Mouse (Mus musculus): ENCODE measurements around the gene Ankle1. TPM values are rescaled to one million over a fixed set of nuclear protein-coding genes. Genes with fewer than 3 reads are reported as not detected.
"Not testable (repeated sequence)": the region's sequence is repeated elsewhere in the genome, so short reads cannot be mapped to it uniquely, and the experiment has no call there.

Gene Ankle1
- total RNA-seq, 2 experiments from 2014 or later = 0.29 to 0.38 TPM

DNA sequence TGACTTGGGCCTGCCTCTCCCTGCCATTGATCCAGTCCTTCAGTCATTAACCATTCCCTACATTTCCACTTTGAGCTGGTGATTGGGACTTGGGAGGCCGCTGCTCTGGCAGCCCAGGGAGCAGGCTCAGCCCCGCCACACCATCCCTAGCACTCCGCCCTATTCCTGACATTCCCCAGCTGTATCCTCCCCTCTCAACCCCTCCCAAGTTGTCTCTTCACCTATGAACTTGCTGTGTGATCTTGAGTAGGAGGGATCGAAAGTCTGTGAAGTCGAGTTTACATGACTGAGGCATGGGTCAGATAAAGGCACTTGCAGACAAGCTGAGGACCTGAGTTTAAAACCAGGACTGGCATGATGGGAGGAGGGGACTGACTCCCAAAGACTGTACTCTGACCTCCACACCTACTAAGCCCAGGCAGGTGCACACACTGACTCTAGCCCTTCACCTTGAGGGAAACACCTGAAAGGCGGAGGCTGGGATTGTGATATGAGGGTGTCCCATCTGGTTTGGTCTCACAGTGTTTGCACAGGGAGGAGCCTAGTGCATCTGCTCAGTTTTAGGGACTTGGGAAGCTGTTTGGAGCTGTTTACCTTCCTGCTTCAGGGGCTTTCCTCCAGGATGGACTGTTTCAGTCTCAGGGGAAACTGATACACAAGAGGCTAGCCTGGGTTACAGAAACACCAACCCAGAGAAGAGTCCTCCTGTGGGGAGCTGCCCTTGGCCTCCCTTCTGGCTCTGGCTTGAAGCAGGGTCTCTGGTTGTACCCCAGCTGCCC is 2.5 kb upstream of the Ankle1 start:
- no peak for DNase-seq (ENCODE audit: low spot score in 2 of 2)
- intact Hi-C loops (cut with DNase I) = no loop called here

- intact Hi-C loops (cut with DNase I) = no loop called here
Measured at GRCm38 (mm10) chr8:71404011-71404410, 1.8 kb upstream of the Ankle1 start.

GRCm38 (mm10) chr8:71404951-71405351 is 859 bp upstream of the Ankle1 start:
- intact Hi-C loops (cut with DNase I) = no loop called here
- DNase-seq (ENCODE audit: low spot score in 2 of 2) = no peak

More at GRCm38 (mm10) chr8:71404011-71404410, 1.8 kb upstream of the Ankle1 start:
- no peak for DNase-seq (ENCODE audit: low spot score in 2 of 2)

- DNase-seq (ENCODE audit: low spot score in 2 of 2) = no peak
- intact Hi-C loops (cut with DNase I) = no loop called here
Measured at GRCm38 (mm10) chr8:71406099-71407015, 547 bp downstream of the Ankle1 start.

DNA sequence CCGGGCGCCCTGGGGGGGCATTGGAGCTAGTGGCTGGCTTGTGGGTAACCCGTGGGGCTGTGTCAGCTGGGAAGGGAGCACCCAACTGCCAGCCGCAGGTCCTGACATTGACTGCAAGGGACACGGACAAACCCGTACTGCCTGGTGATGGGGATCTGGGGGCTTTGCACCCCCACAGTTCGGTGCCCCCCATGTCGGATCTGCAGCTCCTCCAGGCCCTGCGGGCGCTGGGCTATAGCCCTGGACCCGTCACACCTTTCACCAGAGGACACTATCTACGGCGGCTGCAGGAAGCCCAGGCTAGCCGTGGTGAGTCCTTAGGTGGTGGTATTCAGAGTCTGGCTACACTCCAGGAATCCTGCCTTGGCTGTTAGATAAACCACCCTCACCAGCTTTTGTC is 1.6 kb downstream of the Ankle1 start:
- intact Hi-C loops (cut with DNase I) = no loop called here
- no peak for DNase-seq (ENCODE audit: low spot score in 2 of 2)

DNA sequence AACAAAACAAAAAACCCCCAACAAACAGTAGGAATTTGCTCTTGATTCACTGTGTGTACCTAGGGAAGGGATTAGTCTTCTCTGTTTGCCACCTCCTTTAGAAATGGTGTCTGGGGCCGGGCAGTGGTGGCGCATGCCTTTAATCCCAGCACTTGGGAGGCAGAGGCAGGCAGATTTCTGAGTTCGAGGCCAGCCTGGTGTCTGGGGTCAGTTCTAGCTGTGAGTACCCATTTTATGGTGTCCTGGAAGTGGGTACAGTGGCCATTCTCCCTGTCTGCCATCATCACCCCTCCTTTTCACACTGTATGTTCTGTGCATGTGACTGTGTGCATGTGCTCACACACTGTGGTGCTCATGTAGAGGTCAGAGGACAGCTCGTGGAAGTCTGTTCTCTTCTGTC is 2.4 kb downstream of the Ankle1 start:
- intact Hi-C loops (cut with DNase I) = no loop called here
- no peak for DNase-seq (ENCODE audit: low spot score in 2 of 2)

DNA sequence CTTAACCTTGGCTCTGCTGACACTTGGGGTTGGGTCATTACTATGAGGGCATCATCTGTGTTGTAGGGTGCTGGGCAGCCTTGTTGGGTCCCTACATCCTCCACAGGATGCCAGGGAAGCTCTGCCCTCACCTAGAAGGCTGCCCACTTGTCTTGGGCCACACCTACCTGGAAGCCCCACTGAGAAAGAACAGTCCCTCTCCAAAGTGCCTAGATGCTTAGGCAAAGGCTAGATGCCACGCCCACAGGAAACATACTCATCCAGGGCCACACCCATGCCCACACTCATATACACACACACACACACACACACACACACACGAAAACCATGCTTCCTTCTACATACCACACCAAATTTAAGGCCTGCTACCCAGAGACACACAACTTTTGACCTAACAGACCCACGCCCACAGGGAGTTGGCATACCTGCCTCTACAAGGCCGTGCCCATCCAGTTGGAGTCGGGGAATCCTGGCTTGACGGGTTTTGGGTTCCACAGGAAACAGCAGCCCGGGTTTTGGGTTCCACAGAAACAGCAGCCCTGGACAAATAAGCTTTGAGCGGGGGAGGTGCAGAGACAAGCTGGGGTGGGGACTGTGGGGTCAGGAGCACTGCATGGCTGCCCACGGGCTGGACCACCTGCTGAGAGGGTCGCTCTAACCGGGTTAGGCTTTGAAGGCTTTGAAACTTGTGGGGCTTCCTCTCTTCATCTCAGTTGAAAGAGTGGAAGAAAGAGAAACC is 5.9 kb downstream of the Ankle1 start:
- DNase-seq (ENCODE audit: low spot score in 2 of 2) = no peak
- intact Hi-C loops (cut with DNase I) = loop anchor here (10.0 kb wide), 1 partner anchor 1113 kb away; no protein-coding TSS in a partner anchor

GRCm38 (mm10) chr8:71422121-71422520 is 16.3 kb downstream of the Ankle1 start:
- DNase-seq (ENCODE audit: low spot score in 2 of 2) = no peak
- intact Hi-C loops (cut with DNase I) = no loop called here

- intact Hi-C loops (cut with DNase I) = not testable (repeated sequence)
Measured at GRCm38 (mm10) chr8:71432935-71433334, 27.1 kb downstream of the Ankle1 start.

DNA sequence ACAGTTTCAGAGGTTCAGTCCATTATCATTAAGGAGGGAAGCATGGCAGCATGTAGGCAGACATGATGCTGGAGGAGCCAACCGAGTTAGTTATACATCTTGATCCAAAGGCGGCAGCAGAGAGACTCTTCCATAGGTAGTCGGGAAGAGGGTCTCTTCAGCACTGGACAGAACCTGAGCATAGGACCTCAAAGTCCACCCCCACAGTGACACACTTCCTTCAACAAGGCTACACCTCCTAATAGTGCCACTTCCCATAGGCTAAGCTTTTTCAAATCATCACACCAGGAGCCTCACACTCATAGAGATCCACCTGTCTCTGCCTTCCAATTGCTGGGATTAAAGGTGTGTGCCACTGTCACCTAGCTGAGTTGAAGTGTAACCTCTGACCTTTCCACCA is 31.2 kb downstream of the Ankle1 start:
- intact Hi-C loops (cut with DNase I) = no loop called here
- no peak for DNase-seq (ENCODE audit: low spot score in 2 of 2)

More at GRCm38 (mm10) chr8:71432935-71433334, 27.1 kb downstream of the Ankle1 start:
- DNase-seq (ENCODE audit: low spot score in 2 of 2) = not testable (repeated sequence)

DNA sequence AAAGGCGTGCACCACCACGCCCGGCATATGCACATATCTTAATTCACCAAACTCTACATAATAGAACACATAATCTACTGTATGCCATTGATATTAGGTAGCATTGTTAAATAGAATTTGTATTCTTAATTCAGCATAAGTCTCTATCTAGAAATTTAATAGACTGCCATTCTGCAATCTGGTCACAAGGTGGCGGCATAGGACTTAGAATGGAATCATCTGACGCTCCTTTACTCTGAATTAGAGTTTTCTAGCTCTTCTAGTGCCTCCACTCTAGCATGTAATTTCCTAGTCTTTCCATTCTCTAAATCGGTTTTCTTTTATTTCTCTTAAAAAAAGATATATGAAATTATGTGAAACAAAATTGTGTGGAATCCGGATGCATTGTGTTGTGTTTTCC is 35.6 kb downstream of the Ankle1 start:
- peak; percentile 34 to 47 for DNase-seq (ENCODE audit: low spot score in 2 of 2)

GRCm38 (mm10) chr8:71445096-71445495 is 39.3 kb downstream of the Ankle1 start:
- intact Hi-C loops (cut with DNase I) = no loop called here

More for the DNA sequence above, 35.6 kb downstream of the Ankle1 start:
- intact Hi-C loops (cut with DNase I) = loop anchor here (5.0 kb wide), 2 partner anchors 81 to 161 kb away; no protein-coding TSS in a partner anchor

DNA sequence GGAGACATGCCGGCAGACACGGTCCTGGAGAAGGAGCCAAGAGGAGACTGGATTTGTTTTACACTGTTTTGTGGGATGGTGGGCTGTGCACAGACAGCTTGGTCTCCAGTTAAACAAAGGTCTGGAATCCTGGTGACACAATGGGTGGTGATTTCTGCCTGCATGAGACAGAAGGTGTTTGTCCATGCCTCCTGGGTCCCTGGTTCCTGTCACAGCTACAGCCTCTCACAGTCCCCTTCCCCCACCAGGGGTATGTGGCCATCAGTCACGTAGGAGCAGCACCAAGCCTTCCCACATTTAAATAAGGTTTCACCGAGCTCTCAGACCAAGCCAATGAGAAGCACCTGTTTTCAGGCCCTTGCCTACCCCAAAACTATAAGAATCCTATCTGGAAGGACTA is 45.5 kb downstream of the Ankle1 start:
- intact Hi-C loops (cut with DNase I) = no loop called here
- DNase-seq (ENCODE audit: low spot score in 2 of 2) = no peak

More at GRCm38 (mm10) chr8:71445096-71445495, 39.3 kb downstream of the Ankle1 start:
- no peak for DNase-seq (ENCODE audit: low spot score in 2 of 2)

GRCm38 (mm10) chr8:71451777-71452176 is 46.0 kb downstream of the Ankle1 start:
- intact Hi-C loops (cut with DNase I) = no loop called here
- no peak for DNase-seq (ENCODE audit: low spot score in 2 of 2)

DNA sequence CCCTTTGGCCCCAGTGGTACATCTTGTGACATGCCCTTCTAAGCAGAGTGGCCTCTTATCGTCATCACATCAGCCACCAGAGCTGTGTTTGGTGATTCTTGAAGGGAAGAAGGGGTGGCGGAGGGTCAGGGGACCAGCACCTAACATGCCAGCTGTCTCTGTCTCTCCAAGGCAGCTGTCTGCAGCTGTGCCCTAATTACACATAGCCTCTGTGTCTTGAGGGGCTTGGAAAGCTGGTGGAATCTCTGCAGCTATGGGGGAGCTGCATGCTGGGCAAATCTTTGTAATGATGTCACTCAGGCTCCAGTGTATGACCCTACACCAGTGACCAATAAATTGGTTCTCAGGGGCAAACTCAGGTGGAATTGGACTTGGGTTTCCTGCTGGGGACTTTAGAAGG is 46.9 kb downstream of the Ankle1 start:
- intact Hi-C loops (cut with DNase I) = no loop called here
- no peak for DNase-seq (ENCODE audit: low spot score in 2 of 2)

DNA sequence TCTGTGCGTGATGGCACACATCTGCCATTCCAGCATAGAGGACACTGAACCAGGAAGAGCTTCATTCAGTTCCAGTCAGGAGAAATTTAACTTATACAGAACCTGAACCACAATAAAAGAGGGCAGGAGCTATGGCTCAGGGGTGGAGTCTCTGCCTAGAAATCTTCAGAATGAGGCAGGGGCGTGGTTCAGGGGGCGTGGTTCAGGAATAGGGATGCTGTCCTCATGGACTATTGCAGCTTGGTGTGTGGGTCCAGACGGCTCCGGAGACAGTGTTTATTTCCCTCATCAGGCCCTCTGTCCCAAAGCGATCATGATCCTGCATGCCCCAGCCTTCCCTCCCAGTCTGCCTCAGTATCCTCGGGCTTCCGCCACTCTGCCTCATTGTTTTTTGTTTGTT is 48.9 kb downstream of the Ankle1 start:
- DNase-seq (ENCODE audit: low spot score in 2 of 2) = peak in 1 of 2 experiments; percentile 0
- intact Hi-C loops (cut with DNase I) = no loop called here

DNA sequence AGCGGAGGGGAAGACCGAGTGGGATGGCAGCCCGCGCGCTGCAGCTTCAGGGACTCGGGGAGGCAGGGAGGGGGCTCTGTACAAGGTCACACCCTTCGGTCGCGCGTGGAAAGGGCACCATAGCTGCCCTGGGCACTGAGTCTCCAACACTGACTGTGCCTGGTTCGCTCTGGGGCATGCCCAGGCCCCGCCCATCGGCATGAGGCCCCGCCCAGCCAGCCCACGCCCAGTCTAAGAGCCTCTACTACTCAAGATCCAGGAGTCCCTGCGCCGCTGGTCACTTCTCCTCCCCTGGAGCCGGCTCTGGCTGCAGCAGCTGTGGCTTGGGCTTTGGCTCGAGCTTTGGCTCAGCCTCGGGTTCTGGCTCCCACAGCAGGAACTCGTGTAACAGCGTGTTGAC is 51.1 kb downstream of the Ankle1 start:
- intact Hi-C loops (cut with DNase I) = no loop called here
- peak in 1 of 2 experiments; percentile 5 for DNase-seq (ENCODE audit: low spot score in 2 of 2)

GRCm38 (mm10) chr8:71457659-71458270 is 52.0 kb downstream of the Ankle1 start:
- DNase-seq (ENCODE audit: low spot score in 2 of 2) = no peak

More at GRCm38 (mm10) chr8:71457659-71458270, 52.0 kb downstream of the Ankle1 start:
- intact Hi-C loops (cut with DNase I) = no loop called here

All from left cerebral cortex, postnatal 14 days (tissue).